Mouse (Mus musculus): ENCODE measurements around the gene Arpp19.
A peak's percentile ranks its signal among the peaks of the same experiment; 100 is the strongest.

Arpp19 gene

DNA sequence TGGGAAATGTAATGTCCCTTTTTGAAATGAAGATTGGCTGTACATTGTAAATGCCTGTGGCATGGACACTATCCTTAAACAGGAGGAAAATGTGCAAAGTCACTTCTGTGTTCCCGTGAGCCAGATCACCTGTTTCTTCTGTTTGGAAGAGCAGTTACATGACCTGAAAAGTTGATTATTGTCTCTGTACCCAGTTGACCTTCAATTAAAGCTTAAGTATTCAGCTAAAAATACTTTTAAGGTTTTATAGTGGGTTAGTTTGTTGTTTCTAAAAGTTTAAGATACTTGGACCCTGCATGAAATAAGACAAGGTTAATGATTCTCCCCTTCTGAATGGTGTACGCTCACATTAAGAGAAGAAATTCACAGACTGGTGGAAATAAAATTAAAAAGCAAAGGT lies 3.2 kb downstream of the Arpp19 start:
- DNase-seq: no peak

DNA sequence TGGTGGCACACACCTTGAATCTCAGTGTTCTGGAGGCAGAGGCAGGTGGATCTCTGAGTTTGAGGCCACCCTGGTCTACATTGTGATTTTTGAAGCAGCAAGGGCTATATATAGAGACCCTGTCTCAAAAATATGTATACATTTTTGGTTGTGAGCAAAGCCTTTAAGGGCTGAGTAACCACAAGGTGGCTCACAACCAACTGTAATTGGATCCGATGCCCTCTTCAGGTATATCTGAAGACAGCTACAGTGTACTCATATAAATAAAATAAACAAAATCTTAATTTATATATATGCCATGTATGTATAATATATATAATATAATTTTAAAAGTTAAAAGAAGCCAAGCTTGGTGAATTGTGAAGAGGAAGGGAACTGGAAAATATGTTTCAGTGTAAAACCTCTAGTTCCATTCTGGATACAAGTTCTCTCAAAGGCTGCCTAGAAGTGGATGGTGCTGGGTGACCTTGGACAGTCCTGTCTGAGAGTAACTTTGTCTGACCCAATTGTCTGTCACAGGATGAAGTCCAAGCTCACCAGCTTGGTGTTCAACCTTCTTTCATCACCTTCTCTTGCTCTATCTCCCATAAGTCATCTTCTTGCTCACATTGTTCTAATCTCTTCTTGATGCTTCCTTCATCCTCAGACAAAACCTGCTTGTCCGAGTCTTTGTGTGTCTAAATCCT lies 4.6 kb downstream of the Arpp19 start:
- DNase-seq: no peak

DNA sequence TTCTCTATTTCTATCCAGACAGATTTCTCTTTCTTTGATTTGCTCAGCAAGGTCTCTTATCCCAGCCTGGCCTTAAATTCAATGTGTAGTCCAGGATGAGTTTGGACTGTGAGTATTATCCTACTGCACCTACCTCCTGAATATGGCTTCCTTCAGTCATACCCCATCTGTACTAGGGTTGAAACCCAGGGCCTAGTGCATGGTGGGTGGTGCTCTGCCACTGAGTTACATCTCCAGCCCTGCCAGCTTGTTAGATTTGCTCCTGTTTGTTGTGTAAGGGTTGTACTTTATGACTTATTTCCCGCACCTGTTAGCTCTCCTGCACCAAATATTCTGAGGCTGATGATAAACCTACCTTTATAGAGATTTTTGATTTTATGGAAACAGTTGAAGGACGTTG lies 5.8 kb downstream of the Arpp19 start:
- no peak for DNase-seq

DNA sequence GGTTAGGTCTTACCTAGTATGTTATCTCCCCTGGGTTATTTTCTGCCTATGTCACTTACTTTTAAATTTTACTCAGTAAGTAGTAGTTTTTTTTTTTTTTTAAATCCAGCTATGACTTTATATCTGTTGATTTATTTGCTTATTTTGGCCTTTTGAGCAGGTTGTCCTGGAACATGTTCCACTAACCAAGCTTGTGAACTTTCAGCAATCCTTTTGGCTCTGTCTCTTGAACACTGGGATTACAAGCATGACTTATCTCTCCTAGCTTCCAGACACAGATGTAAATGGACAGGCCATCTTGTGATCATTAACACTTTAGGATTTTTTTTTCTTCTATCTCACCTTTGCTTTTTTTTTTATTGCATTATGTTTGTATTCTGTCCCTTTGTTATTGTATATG lies 9.7 kb downstream of the Arpp19 start:
- no peak for DNase-seq

DNA sequence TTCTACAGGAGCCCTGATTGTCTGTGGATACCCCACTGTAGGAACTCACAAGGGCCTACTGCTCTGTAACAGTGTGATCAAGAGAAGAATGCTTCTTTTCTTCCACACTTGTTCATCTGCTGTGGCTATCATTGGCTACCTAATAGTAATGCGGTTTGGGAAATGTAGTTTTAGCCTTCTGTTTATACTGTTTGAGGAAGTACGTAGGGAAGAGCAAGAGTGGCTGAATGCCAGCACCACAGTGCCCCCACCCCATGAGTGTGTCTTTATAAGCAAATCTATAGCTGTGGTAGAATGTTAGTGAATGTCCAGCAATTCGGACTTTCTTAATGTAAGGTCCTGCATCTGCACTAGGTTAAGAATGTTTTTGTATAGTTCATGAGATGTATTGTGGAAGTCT lies 11.7 kb downstream of the Arpp19 start:
- DNase-seq: no peak

DNA sequence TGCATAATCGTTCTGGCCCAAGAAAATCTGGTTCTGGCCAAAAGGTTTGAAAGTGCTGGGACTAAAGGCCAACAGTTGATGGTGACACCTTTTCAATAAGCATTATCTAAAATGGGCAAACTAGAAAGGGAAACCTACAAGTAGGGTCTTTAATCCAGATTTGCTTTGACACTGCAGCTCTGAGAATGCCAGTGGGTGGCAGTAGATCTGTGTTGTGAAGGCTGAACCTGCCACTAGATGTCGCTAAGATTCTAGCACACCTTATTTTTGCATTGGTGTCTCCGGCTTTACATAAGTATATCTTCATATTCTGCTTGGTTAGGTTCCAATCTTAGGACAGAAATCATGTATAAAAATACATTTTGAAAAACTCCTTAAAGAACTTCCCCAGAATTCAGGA lies 12.6 kb downstream of the Arpp19 start:
- peak; percentile 80 for DNase-seq

DNA sequence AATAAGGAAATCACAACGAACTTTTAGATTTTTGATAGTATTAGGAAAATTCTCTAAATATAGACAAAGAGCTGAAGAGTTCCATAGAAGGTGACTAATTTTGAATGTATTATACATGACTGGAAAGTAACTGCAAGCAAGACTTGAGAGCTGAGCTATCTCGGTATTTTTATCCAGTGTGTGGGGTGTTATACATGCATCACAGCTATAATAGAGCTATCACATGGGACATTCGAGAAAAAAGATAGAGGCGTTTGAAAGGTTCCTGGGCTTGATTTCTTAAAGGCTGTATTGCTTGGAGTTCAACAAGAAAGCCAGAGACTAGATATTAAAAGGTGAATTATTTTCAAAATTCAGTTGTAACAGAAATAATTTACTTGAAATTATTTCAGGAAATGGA lies 14.4 kb downstream of the Arpp19 start:
- DNase-seq: no peak

DNA sequence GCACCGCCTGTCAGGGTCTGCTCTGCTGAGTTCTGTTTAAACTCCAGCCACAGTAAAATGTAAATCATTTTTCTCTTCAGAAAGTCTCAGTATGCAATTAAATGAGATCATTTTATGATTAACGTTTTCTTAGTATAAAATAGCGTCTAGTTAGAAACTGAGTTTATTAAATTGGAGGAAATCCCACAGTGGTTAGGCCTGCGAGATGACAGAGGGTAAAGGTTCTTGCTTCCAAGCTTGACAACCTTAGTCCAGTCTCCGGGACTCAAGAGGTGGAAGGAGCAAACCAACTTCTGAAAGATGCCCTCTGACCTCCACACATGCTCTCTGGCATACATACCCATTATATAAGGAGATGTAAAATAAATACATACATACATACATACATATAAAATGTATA lies 17.6 kb downstream of the Arpp19 start:
- DNase-seq: no peak

DNA sequence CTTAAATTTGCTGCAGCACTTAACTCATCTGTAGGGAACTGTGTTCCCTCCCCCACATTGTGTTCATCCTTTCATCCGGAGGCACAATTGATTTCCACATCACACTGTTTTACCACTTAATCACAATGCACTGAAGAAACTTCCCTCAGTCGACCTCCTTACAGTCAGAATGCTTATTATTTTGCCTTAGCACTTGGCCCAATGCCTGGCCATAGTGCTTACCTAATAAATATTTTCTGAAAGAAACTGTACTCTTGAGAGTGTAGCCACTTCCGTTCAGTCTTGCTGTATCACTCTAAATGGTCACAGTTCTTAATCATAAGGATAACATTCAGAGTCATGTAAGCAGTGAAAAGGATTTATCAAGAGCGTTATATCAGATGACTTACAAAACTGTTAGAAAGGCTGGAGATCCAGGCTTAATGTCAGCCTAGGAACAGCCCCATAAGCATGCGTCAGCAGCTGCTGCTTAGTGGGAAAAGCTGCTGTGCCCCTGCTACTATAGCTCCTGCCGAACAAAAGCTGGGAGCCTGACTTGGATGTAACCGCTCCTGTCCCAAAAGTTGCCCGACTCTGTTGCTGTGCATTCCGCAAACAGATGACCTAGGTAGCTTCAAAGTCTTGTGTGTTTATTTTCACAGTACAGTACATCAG lies 27.4 kb downstream of the Arpp19 start:
- DNase-seq: peak; percentile 19

DNA sequence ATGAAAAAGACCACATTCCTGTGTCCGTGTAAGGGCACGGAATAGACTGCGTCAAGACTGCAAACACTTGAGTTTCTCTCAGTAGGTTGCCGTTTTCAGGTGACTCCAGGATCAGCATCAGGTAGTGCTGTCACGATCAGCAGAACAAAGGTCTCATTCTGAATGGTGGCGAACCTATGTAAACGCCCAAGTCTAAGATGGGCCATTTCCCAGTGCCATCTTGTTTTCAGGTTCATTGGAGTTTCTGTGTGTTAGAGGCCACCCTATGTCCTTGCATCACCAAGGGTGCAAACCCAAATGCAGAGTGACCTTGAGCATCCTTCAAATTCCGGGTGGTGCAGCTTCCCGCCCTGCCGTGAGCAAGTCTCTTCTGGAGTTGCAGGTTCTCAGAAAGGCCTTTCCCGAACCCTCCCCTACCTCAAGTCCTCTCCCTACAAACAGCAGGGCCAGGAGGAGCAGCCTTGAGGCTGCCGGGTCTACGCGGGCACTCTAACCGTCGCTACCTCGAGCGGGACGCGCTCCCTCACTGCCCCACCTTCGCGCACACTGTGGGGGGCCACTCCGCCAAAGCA lies 33.1 kb downstream of the Arpp19 start, which contains the start of gene Myo5a:
TSS of gene Myo5a (plus strand) at position 559 of the 572 bp plus-strand sequence.
- DNase-seq: no peak

DNA sequence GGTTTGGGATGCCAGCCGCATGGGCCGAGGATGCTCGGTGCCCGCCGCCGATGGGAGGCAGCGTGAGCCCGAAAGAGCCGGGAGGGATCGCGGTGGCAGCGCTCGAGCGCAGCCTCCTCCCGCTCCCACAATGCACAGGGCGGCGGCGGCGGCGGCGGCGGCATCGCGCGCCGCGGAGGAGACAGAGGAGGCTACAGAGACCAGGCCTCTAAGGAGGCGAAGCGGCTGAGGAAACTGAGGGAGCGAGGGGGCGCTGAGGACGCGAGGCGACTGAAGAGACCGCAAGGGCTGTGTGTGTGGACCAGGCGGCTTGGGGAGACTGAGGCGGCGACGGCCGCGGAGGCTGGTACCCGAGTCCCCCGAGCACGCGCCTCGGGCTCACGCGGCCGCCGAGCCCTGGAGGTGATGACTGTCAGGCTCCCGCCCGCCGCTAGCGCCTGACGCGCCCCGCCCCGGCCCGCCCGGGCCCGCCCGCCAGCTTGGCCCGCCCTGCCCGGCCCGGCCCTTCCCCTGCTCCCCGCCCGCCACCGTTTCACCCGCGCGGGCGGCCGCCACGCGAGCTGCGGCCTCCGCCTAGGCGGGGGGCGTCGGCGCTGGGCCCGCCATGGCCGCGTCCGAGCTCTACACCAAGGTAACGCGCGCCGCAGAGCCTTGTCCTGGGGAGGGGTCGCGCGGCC lies 33.8 kb downstream of the Arpp19 start:
- peak; percentile 85 for DNase-seq

DNA sequence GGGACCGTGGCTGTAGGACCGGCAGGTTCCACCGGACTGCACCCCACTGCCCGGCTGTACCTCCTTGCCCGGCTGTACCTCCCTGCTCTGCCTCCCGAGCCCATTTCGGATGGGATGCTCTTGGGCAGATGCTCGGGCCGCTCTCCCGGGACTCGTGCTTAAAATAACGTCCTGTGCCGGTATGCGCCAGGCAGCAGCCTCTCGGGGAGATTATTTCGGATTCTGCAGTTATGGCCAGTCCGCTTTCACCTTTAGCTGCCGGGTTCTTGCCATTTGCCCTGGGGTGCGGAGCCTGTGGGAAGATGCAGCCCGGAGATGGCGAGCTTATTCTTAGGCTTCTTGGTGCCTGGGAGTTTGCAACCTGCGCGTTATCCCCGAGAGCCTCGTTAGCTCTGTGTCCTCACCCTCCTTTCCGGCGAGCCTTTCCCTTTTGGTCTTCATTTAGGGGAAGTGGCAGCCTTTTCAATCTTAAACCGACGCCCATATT lies 34.3 kb downstream of the Arpp19 start:
- DNase-seq: peak; percentile 37

DNA sequence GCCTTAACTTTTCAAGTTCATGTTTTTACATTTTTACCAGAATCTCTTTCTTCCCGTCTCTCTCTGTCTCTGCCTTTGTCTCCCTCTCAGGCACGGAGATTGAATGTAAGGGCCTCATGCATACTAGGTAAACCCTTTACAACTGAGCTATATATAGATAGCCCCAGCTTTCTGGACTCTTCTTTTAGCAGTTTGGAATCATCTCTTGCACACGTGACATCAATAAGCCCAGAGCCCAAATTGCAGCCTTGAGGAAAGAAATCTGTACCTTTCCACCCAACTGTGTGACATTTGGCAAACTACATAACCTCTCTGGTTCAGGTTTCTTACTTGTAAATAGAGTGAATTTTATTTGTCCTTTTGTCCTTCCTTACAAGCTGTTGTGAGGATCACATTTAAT lies 34.9 kb downstream of the Arpp19 start:
- DNase-seq: no peak

DNA sequence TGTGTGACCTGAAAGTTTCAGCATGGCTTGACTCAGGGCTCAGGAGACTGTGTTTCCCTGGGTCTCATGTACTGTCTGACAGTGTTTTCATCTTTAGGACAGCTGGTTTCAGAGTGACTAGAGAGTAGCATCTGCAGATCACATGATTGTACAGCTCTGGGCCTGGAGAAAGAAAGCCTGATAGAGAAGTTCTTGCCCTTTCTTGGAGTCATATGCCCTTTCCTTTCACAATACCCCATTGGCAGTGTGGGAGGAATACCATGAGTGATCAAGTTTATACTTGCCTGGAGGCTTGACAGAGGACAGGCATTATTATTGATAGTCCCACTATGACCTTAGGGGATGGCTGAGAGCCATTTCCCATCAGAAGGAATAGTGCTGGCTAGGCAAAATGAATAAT lies 39.8 kb downstream of the Arpp19 start:
- DNase-seq: no peak

DNA sequence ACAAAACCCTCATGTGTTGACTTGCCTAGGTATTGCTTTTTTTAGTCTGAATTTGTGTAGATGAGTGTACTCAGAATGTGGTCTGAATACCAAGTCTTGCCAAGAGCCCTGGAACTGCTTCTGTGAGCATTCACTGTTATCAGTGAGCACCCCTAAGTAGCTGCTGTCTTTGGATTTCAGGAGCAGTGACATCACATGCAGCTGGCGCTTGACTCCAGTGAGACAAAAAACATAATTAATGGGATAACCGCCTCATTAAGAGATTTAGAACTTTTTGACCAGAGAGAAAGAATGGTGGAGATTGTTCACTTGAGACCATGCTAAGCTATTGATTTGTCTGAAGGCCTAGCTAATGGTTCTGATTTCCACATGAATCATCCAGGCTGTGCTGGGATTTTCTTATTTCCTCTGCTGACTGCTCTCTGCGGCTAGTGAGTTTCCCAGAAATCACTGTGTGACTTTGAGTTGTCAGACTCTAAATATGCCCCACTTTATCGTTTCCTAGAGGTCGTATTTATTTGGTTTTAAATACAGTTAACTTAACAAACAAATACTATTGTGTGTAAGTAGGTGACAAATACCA lies 47.9 kb downstream of the Arpp19 start:
- no peak for DNase-seq

DNA sequence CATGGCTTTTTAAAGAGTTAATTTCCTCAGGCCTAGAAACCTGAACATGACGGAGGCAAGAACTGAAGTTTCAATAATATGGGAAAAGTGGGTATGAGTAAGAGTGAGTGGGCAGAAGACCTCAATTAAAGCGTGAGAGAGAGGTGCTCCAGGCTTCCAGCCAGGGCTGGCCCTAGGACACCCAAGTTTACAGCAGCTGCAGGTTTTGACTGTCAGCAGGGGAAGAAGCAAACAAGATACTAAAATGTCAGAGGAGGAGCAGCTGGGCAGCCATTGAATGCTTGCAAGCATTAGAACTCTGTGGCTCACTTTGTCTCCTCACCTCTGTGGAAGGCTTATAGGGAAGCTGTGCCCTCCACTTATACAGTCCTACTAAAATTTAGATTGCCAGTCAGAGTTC lies 50.4 kb downstream of the Arpp19 start:
- no peak for DNase-seq

DNA sequence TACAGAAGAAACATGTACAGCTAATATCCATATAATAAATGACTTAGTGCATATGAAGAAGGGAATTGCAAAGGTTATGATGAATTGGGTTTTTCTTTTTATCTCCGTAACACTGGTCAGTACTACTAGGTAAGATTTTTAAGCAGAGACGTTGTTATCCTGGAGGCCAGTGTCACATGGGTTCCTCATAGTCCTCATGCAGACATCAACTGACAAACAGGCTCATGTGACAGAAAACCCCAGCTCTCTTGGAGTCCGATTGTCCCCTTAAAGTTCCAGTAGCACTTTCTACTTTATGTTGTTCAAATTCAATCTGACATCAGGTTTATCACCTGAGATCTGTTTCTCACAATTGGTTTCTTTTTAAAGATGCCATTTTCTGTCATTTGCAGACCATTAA lies 51.9 kb downstream of the Arpp19 start:
- DNase-seq: no peak

DNA sequence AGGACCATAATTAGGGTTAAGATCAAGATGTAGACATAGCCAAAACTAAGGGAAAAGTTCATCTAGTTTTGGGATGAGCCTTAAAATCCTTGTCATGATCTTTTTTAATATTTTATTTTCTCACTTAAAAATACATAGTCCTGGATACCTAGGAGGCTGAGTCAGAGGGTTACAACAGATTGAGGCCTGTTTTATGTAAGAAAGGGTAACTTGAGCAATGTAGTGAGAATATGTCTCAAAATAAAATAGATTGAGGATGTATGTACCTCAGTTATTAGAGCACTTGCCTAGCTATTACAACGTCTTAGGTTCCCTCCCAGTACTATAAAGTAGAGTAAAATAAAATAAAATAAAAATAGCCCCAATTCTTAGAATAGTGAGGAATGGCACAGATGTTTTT lies 54.7 kb downstream of the Arpp19 start:
- no peak for DNase-seq

DNA sequence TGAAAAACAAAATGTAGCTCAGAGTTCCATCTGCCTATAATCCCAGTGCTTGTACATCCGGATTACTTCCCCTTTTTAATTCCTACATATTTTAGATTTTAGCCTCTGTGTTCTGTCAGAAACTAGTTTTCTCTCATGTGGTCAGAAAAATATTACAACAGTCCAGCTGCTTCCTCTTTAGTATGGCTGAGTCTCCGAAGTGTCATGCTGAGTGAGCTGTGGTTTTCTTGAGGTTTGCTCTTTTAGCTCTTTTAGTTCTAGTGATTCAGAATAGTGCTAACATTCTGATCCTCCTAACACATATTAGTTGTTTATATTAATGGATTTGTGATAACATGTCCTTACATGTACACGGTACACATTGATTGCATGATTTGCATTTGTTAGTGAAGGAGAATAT lies 57.3 kb downstream of the Arpp19 start:
- DNase-seq: no peak

DNA sequence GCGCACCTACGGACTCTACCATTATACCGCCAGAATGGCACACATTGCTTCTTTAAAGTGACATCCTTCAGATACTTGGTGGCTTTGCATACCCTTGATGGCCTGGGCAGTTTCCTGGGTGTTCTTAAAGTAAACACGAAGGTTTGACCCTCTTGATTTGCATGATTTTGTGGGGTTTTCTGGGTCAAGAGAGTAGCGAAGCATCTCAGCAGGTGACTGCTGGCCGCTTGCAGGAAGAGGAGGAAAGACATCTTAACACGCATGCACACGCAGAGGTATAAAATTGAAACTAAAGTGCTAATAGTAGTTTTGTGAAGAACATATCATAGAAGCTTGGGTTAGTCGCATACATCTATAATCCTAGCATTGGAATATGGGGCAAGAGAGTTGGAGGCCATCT lies 61.5 kb downstream of the Arpp19 start:
- no peak for DNase-seq

DNA sequence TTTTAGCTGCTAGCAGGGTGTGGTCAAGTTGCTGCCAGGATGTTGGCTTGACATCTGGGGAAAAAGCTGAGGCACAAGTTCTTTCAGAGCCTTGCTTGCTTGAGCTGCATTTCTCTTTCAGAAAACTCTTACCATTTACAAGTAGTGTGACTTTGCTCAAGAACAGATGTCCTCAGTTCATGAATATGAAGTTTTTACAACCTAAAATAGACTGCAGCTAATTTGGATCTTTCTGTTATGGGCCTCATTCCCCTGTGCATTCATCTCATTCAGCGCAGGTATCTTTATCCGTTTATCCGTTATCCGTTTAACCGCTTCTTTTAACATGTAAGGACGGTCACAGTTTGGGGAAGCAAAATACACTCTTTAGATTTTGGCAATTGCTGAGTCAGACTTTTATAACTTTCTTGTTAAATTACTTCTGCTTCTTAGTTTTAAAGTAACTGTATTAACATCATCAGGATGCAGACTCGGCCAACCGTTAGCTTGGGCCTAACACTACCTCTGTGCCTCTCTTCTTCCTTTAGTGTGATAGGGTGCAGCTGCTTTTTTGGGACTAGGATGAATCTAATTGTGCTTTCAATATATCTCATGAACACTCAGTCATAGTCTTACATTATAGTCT lies 62.9 kb downstream of the Arpp19 start:
- no peak for DNase-seq

DNA sequence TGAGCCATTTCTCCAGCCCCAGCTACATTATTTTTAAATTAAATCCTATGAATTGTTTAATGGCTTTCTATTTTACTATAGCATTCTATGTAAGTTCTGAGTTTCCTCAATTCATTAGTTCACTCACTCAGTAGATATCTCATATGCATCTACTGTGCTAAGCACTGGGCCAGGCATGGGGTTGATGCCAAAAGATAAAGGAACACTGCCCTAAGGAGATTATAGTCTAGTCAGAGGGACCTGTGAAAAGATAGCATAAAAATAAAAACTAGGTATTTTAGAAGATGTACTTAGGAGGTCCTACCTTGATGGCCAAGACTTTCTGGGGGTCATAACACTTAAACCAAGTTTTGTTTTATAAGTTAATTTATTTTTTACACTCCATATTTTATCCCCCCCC lies 64.7 kb downstream of the Arpp19 start:
- no peak for DNase-seq
